ENCODE assay signal across 15 mouse cellular contexts in genomic region chr4:76023756-76024501, GRCm38 (mm10).
"Had no signal": no experiment of that assay in that cellular context is flagged by ENCODE, and none has a peak within 500 bp of the region (broad histone marks: within the 10 kb centered on the region; RNA-seq: fewer than 3 reads in every experiment).

No protein-coding gene starts in this region.

- H3K4me1 ChIP-seq: intestine, embryonic 15.5 days; liver, embryonic 13.5 days; megakaryocyte, embryonic 14.5 days had no signal

- ATAC-seq: intestine, embryonic 15.5 days; midbrain, embryonic 15.5 days had no signal

- H3K27ac ChIP-seq: intestine, embryonic 15.5 days; kidney, embryonic 15.5 days; left cerebral cortex, adult 2 months; liver, embryonic 13.5 days; midbrain, embryonic 10.5 days; midbrain, embryonic 15.5 days had no signal

- H3K9ac ChIP-seq: intestine, embryonic 15.5 days; kidney, embryonic 15.5 days; liver, embryonic 13.5 days; midbrain, embryonic 15.5 days had no signal

- DNase-seq: kidney, adult 11 months; kidney, adult 8-10 months; kidney, postnatal 10 days; kidney, postnatal 36 days; layer of hippocampus, postnatal 36 days; liver, embryonic 13.5 days; lung, adult 2 months; thymus, adult 18-20 months; thymus, postnatal 36 days had no signal

- H3K4me3 ChIP-seq: intestine, embryonic 15.5 days; kidney, embryonic 15.5 days; left cerebral cortex, adult 2 months; liver, embryonic 13.5 days; megakaryocyte, embryonic 14.5 days; midbrain, embryonic 10.5 days; midbrain, embryonic 15.5 days had no signal

- H3K9me3 ChIP-seq: intestine, embryonic 15.5 days; kidney, embryonic 15.5 days; liver, embryonic 13.5 days; megakaryocyte, embryonic 14.5 days; midbrain, embryonic 10.5 days; midbrain, embryonic 15.5 days had no signal

- H3K27me3 ChIP-seq: intestine, embryonic 15.5 days; kidney, embryonic 15.5 days; liver, embryonic 13.5 days; megakaryocyte, embryonic 14.5 days; midbrain, embryonic 15.5 days had no signal

- H3K36me3 ChIP-seq: intestine, embryonic 15.5 days; kidney, embryonic 15.5 days; liver, embryonic 13.5 days; midbrain, embryonic 10.5 days; midbrain, embryonic 15.5 days had no signal

- H3K4me2 ChIP-seq: intestine, embryonic 15.5 days; kidney, embryonic 15.5 days; liver, embryonic 13.5 days; midbrain, embryonic 15.5 days had no signal
